Mouse (Mus musculus): Measurements from ENCODE around the gene Vps37b. TPM values are rescaled to one million over a fixed set of nuclear protein-coding genes. Genes with fewer than 3 reads are reported as not detected.

Gene Vps37b
- polyA plus RNA-seq, 1 experiment: 39.3 TPM

GRCm38 (mm10) chr5:123979221-123979979 lies 52.7 kb downstream of the Vps37b start:
- WGBS: 65% methylated on average over 18 of the region's 18 CpGs
- peaks cover 36% of the 10 kb centered on the region for H3K4me1 ChIP-seq (ENCODE audit: control insufficient read depth, insufficient read depth, low read length)
- no peak overlapping the region for H3K4me3 ChIP-seq (replicated peaks; ENCODE audit: extremely low read depth, low read depth, low read length)
- TF ChIP-seq POLR2A (IDR thresholded peaks at IDR 0.05; ENCODE audit: borderline replicate concordance, extremely low read depth, low read depth, low read length): no peak
- TF ChIP-seq CTCF (IDR thresholded peaks at IDR 0.05; ENCODE audit: insufficient read depth, low read length): no peak
- peak; percentile 9 for DNase-seq

DNA sequence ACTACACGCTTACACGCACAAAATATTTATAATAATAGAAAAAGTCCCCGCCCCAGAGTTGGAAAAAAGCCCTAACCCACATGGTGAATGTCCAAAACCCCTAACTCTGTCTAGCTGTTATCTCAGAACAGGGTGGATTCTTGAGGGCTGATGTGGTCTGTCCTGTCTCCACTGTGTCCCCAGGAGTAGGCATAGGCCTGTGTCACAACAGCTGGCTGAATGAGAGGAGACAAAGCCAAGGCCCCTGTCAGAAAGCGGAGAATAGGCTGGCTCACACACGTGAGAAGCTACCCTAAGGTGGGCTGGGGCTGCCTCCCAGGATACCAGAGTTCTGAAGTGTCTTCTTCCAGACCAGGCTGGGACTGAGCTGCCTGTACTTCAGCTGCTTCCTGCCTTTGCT lies 53.9 kb downstream of the Vps37b start:
- DNase-seq: peak; percentile 7
- H3K4me3 ChIP-seq (replicated peaks; ENCODE audit: extremely low read depth, low read depth, low read length): no peak overlapping the region
- H3K4me1 ChIP-seq (ENCODE audit: control insufficient read depth, insufficient read depth, low read length): peaks cover 36% of the 10 kb centered on the region
- 40% methylated on average over 5 of the region's 5 CpGs for WGBS
- TF ChIP-seq CTCF (IDR thresholded peaks at IDR 0.05; ENCODE audit: insufficient read depth, low read length) (no peak), POLR2A (IDR thresholded peaks at IDR 0.05; ENCODE audit: borderline replicate concordance, extremely low read depth, low read depth, low read length) (no peak)

- DNase-seq: peak; percentile 6
- WGBS: 66% methylated on average over 3 of the region's 3 CpGs
- no peak overlapping the region for H3K4me3 ChIP-seq (replicated peaks; ENCODE audit: extremely low read depth, low read depth, low read length)
- TF ChIP-seq POLR2A (IDR thresholded peaks at IDR 0.05; ENCODE audit: borderline replicate concordance, extremely low read depth, low read depth, low read length): no peak
- TF ChIP-seq CTCF (IDR thresholded peaks at IDR 0.05; ENCODE audit: insufficient read depth, low read length): no peak
- H3K4me1 ChIP-seq (ENCODE audit: control insufficient read depth, insufficient read depth, low read length): peaks cover 36% of the 10 kb centered on the region
Observed at GRCm38 (mm10) chr5:123977231-123977630, 54.8 kb downstream of the Vps37b start.

- Histone ChIP-seq H3K4me3 (replicated peaks; ENCODE audit: extremely low read depth, low read depth, low read length) (no peak overlapping the region), H3K4me1 (ENCODE audit: control insufficient read depth, insufficient read depth, low read length) (peaks cover 29% of the 10 kb centered on the region)
- TF ChIP-seq POLR2A (IDR thresholded peaks at IDR 0.05; ENCODE audit: borderline replicate concordance, extremely low read depth, low read depth, low read length) (no peak), CTCF (IDR thresholded peaks at IDR 0.05; ENCODE audit: insufficient read depth, low read length) (no peak)
- DNase-seq: peak; percentile 67
- 29% methylated on average over 6 of the region's 6 CpGs for WGBS
Observed at GRCm38 (mm10) chr5:123975668-123976180, 56.3 kb downstream of the Vps37b start.

DNA sequence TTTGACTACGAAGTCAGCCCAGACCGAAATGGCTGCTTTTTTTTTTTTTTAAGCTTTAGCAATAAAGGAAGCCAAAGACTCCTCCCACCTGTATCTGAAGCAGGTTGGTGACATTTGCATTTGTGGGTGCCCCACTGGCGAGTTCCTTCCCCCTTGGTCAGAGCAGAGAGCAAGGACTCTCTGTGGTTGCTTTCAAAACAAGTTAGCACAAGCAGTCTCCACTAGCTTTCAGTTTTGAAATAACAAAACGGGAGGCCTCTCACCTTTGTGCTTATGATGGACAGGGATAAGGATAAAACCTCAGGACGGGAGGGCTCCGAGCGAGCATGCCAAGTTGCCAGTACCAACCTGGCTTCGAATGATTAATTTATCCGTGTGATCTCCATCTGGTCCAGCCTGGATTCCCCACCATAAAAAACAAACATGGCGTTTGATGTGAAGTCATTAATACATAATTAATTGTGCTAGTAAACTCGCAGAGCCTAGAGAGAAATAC lies 57.4 kb downstream of the Vps37b start:
- Histone ChIP-seq H3K4me1 (ENCODE audit: control insufficient read depth, insufficient read depth, low read length) (peaks cover 22% of the 10 kb centered on the region), H3K4me3 (replicated peaks; ENCODE audit: extremely low read depth, low read depth, low read length) (peak overlapping the region; percentile 33)
- no peak for DNase-seq
- WGBS: 31% methylated on average over 11 of the region's 11 CpGs
- TF ChIP-seq POLR2A (IDR thresholded peaks at IDR 0.05; ENCODE audit: borderline replicate concordance, extremely low read depth, low read depth, low read length) (no peak), CTCF (IDR thresholded peaks at IDR 0.05; ENCODE audit: insufficient read depth, low read length) (no peak)

DNA sequence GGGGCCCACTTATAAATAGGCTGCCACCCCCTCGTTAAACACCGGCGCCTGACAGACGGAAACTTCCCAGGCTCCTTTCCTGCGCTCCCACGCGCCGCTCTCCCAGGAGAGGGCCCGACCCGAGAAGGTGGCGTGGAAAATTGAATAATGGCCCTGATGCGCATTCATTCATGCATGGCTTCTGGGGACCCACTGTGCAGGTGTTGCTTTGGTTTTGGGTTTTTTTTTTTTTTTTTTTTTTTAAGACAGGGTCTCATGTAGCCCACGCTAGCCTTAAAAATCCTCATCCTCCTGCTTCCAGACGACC lies 57.9 kb downstream of the Vps37b start:
- no peak for DNase-seq
- peak overlapping the region; percentile 81 for H3K4me3 ChIP-seq (replicated peaks; ENCODE audit: extremely low read depth, low read depth, low read length)
- TF ChIP-seq POLR2A (IDR thresholded peaks at IDR 0.05; ENCODE audit: borderline replicate concordance, extremely low read depth, low read depth, low read length): no peak
- TF ChIP-seq CTCF (IDR thresholded peaks at IDR 0.05; ENCODE audit: insufficient read depth, low read length): no peak
- WGBS: 1% methylated on average over 14 of the region's 14 CpGs
- peaks cover 16% of the 10 kb centered on the region for H3K4me1 ChIP-seq (ENCODE audit: control insufficient read depth, insufficient read depth, low read length)

DNA sequence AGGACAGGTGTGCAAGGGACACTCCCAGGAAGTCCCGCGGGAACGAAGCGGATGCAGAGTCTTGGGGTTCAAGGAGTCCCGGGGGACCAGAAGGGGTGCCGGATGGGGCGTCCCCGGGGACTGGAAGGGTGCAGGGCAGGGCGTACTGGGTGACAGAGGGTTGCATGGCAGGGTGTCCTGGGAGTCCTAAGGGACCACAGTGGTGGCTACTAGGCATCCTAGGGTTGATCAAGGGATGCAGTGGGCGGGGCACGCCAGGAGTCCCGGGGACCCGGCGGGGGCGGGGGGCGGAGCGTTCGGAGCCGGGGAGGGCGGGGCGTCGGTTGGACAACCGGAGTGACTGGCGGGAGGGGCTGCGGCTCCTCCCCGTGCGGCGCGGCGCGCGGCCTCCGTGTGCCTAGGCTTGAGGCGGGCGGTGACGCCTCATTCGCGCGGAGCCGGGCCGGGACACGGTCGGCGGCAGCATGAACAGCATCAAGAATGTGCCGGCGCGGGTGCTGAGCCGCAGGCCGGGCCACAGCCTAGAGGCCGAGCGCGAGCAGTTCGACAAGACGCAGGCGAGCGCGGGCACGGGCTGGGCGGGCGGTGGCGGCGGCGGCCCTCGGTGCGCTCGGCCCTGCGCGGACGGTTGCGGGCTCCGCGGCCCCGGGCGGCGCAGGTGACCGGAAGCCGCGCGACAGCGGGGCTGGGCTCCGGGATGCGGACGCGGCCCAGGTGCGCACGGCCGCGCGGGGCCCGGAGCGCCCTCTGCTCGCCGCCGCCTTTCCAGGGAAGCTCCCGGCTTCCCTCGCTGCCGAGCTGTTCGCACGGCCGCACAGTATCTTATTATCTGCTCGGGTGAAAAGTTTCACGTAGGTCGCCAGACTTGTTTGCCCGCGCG lies 58.5 kb downstream of the Vps37b start, which contains the start of gene Hip1r:
Gene Hip1r, plus strand, starts transcription at position 330 of the 880 bp plus-strand sequence.
- Histone ChIP-seq H3K4me3 (replicated peaks; ENCODE audit: extremely low read depth, low read depth, low read length) (peak within 1 kb of the TSS; percentile 81), H3K4me1 (ENCODE audit: control insufficient read depth, insufficient read depth, low read length) (peaks cover 16% of the 10 kb centered on the region)
- peak; percentile 76 for DNase-seq
- peak; percentile 51; the same call in 1 of the 2 replicates for TF ChIP-seq POLR2A (IDR thresholded peaks at IDR 0.05; ENCODE audit: borderline replicate concordance, extremely low read depth, low read depth, low read length)
- no peak for TF ChIP-seq CTCF (IDR thresholded peaks at IDR 0.05; ENCODE audit: insufficient read depth, low read length)
- under 1% methylated on average over 106 of the region's 106 CpGs for WGBS

GRCm38 (mm10) chr5:123972453-123972852 lies 59.6 kb downstream of the Vps37b start:
- TF ChIP-seq CTCF (IDR thresholded peaks at IDR 0.05; ENCODE audit: insufficient read depth, low read length) (no peak), POLR2A (IDR thresholded peaks at IDR 0.05; ENCODE audit: borderline replicate concordance, extremely low read depth, low read depth, low read length) (no peak)
- no peak for DNase-seq
- H3K4me1 ChIP-seq (ENCODE audit: control insufficient read depth, insufficient read depth, low read length): peaks cover 7% of the 10 kb centered on the region
- WGBS: 69% methylated on average over 6 of the region's 6 CpGs
- H3K4me3 ChIP-seq (replicated peaks; ENCODE audit: extremely low read depth, low read depth, low read length): no peak overlapping the region

DNA sequence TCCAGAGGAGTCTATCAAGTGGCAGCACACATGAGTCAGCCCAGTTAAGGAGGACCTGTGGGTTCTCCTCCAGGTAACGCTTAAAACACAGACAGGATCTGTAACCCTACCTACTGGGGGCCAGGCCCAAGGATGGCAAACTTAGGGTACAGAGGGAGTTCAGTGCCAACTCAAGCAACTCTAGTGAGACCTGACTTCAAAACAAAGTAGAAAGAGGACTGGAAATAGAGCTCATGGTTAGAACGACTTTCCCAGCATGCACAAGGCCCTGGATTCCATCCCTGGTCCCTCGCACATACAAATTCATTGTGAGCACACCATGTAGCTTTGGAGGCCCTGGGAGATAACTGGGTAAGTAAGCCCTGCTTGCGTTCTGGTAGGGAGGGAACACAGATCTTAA lies 61.5 kb downstream of the Vps37b start:
- no peak for DNase-seq
- WGBS: 86% methylated on average over 4 of the region's 4 CpGs
- no peak for TF ChIP-seq POLR2A (IDR thresholded peaks at IDR 0.05; ENCODE audit: borderline replicate concordance, extremely low read depth, low read depth, low read length)
- TF ChIP-seq CTCF (IDR thresholded peaks at IDR 0.05; ENCODE audit: insufficient read depth, low read length): no peak
- Histone ChIP-seq H3K4me1 (ENCODE audit: control insufficient read depth, insufficient read depth, low read length) (no peaks in the 10 kb centered on the region), H3K4me3 (replicated peaks; ENCODE audit: extremely low read depth, low read depth, low read length) (no peak overlapping the region)

Data from lung, adult 2 months (tissue).